Mouse (Mus musculus) layer of hippocampus, adult 2 months (tissue): ENCODE measurements around the gene Bicral. TPM values are rescaled to one million over a fixed set of nuclear protein-coding genes. Genes with fewer than 3 reads are reported as not detected.
A peak's percentile ranks its signal among the peaks of the same experiment; 100 is the strongest.
"Not testable (repeated sequence)": the region's sequence is repeated elsewhere in the genome, so short reads cannot be mapped to it uniquely, and the experiment has no call there.

Experiments used
- DNase-seq, 2 experiments: peaks; one replicate each; pipeline ENCODE4 v3.0.0; 2022; ENCODE audit warnings: low spot score in 2 of 2
- H3K27ac ChIP-seq: fragments of 200-600 bp; 2 replicates; pipeline ENCODE4 v1.8.1; 2022
- H3K4me3 ChIP-seq: fragments of 200-600 bp; 2 replicates; pipeline ENCODE4 v1.8.1; 2022; ENCODE audit warnings: mild to moderate bottlenecking
- CTCF ChIP-seq: fragments of 200-600 bp; conservative IDR thresholded peaks from 2 replicates; pipeline ENCODE4 v1.8.1; 2022; ENCODE audit warnings: antibody characterized with exemption, mild to moderate bottlenecking, moderate library complexity
- total RNA-seq, 2 experiments: library from RNA; stranded (reverse); gene quantifications; 2 replicates each; pipeline ENCODE4 v1.2.3; 2021

The Bicral gene
- total RNA-seq, 2 experiments from 2014 or later: 56.1 to 61.3 TPM

GRCm38 (mm10) chr17:46772404-46773277, 85.6 kb downstream of the Bicral start, which contains the start of gene 2310039H08Rik:
Gene 2310039H08Rik, plus strand, starts transcription at chr17:46772635.
- no peak for TF ChIP-seq CTCF
- Histone ChIP-seq H3K27ac (peak within 1 kb of the TSS; percentile 93), H3K4me3 (peak within 1 kb of the TSS; percentile 63)
- peak; percentile 78 to 82 for DNase-seq

- Histone ChIP-seq H3K27ac (peak overlapping the region; percentile 93), H3K4me3 (peak overlapping the region; percentile 63)
- no peak for TF ChIP-seq CTCF
These were observed 86.3 kb downstream of the Bicral start for GRCm38 (mm10) chr17:46772038-46772403.

GRCm38 (mm10) chr17:46771616-46772015, 86.7 kb downstream of the Bicral start:
- no peak for DNase-seq
- TF ChIP-seq CTCF: no peak
- Histone ChIP-seq H3K27ac (peak overlapping the region; percentile 93), H3K4me3 (peak overlapping the region; percentile 63)

More at GRCm38 (mm10) chr17:46772038-46772403, 86.3 kb downstream of the Bicral start:
- DNase-seq: no peak

GRCm38 (mm10) chr17:46771025-46771424, 87.3 kb downstream of the Bicral start:
- TF ChIP-seq CTCF: peak; percentile 58
- H3K27ac ChIP-seq: no peak overlapping the region
- DNase-seq: no peak
- no peak overlapping the region for H3K4me3 ChIP-seq

- no peak for TF ChIP-seq CTCF
- DNase-seq: no peak
- no peak overlapping the region for H3K4me3 ChIP-seq
These were observed 87.7 kb downstream of the Bicral start for GRCm38 (mm10) chr17:46770546-46770945.

GRCm38 (mm10) chr17:46767868-46768267, 90.4 kb downstream of the Bicral start:
- H3K27ac ChIP-seq: no peak overlapping the region
- no peak for DNase-seq
- TF ChIP-seq CTCF: no peak
- no peak overlapping the region for H3K4me3 ChIP-seq

More at GRCm38 (mm10) chr17:46770546-46770945, 87.7 kb downstream of the Bicral start:
- H3K27ac ChIP-seq: no peak overlapping the region

GRCm38 (mm10) chr17:46764916-46765315, 93.4 kb downstream of the Bicral start:
- H3K27ac ChIP-seq: peak overlapping the region; percentile 88
- H3K4me3 ChIP-seq: not testable (repeated sequence)
- peak in 1 of 2 experiments; percentile 51 for DNase-seq

GRCm38 (mm10) chr17:46763544-46763943, 94.7 kb downstream of the Bicral start, which contains the start of gene Ptcra:
Gene Ptcra, minus strand, starts transcription at chr17:46763712.
- no peak for DNase-seq
- TF ChIP-seq CTCF: no peak
- H3K27ac ChIP-seq: peak within 1 kb of the TSS; percentile 88

GRCm38 (mm10) chr17:46758753-46759152, 99.5 kb downstream of the Bicral start:
- Histone ChIP-seq H3K4me3 (no peak overlapping the region), H3K27ac (peak overlapping the region; percentile 69; the same call in 1 of the 2 replicates)
- DNase-seq: no peak
- no peak for TF ChIP-seq CTCF

More at GRCm38 (mm10) chr17:46763544-46763943, 94.7 kb downstream of the Bicral start, which contains the start of gene Ptcra:
- H3K4me3 ChIP-seq: no peak within 1 kb of the TSS

- Histone ChIP-seq H3K4me3 (peak within 1 kb of the TSS; percentile 85), H3K27ac (peak within 1 kb of the TSS; percentile 87)
- peak; percentile 98 for DNase-seq
- no peak for TF ChIP-seq CTCF
These were observed 106.3 kb downstream of the Bicral start, which contains the start of gene Cnpy3 for GRCm38 (mm10) chr17:46751794-46752556. Gene Cnpy3, minus strand, starts transcription at chr17:46752214.

GRCm38 (mm10) chr17:46751056-46751793, 107.1 kb downstream of the Bicral start:
- peak overlapping the region; percentile 85 for H3K4me3 ChIP-seq
- TF ChIP-seq CTCF: no peak
- peak in 1 of 2 experiments; percentile 42 for DNase-seq
- H3K27ac ChIP-seq: peak overlapping the region; percentile 87

GRCm38 (mm10) chr17:46750580-46750979, 107.7 kb downstream of the Bicral start:
- no peak for DNase-seq
- Histone ChIP-seq H3K4me3 (peak overlapping the region; percentile 85; the same call in 1 of the 2 replicates), H3K27ac (peak overlapping the region; percentile 87; the same call in 1 of the 2 replicates)
- TF ChIP-seq CTCF: no peak

- no peak for TF ChIP-seq CTCF
- DNase-seq: no peak
- no peak overlapping the region for H3K4me3 ChIP-seq
- no peak overlapping the region for H3K27ac ChIP-seq
These were observed 109.0 kb downstream of the Bicral start for GRCm38 (mm10) chr17:46749282-46749681.

Other genes with a start within 250 kb of the Bicral start
- gene Ptk7, start 229.0 kb downstream of the Bicral start, total RNA-seq: 1 to 10 TPM; 8.5 to 8.8 TPM
- gene Klc4, start 212.5 kb downstream of the Bicral start, total RNA-seq: 10 to 100 TPM; 19.0 to 20.1 TPM
- 10 to 100 TPM; 52.2 to 53.5 TPM for gene Mrpl2, start 212.3 kb downstream of the Bicral start, total RNA-seq
- gene Cul7, start 208.1 kb downstream of the Bicral start, total RNA-seq: 10 to 100 TPM; 19.1 to 20.4 TPM
- gene Rrp36, start 184.1 kb downstream of the Bicral start, total RNA-seq: 10 to 100 TPM; 15.8 to 16.8 TPM
- 100 to 1,000 TPM in 1 of 2 experiments, 10 to 100 TPM in 1; 99.8 to 104 TPM for gene Mea1, start 179.7 kb downstream of the Bicral start, total RNA-seq
- gene Klhdc3, start 177.6 kb downstream of the Bicral start, total RNA-seq: 100 to 1,000 TPM; 163 to 173 TPM
- 10 to 100 TPM; 88.0 to 91.4 TPM for gene Ppp2r5d, start 153.4 kb downstream of the Bicral start, total RNA-seq
- 10 to 100 TPM; 53.6 to 58.4 TPM for gene Pex6, start 147.0 kb downstream of the Bicral start, total RNA-seq
- gene Gnmt, start 129.3 kb downstream of the Bicral start, total RNA-seq: 1 to 10 TPM in 1 of 2 experiments, under 1 TPM in 1; 0.90 to 1.2 TPM
- 10 to 100 TPM; 67.9 to 72.4 TPM for gene Cnpy3, start 106.3 kb downstream of the Bicral start, total RNA-seq
- gene Ptcra, start 94.8 kb downstream of the Bicral start, total RNA-seq: not detected
- gene 2310039H08Rik, start 85.8 kb downstream of the Bicral start, total RNA-seq: 10 to 100 TPM in 1 of 2 experiments, 1 to 10 TPM in 1; 8.7 to 10.7 TPM
- gene Rpl7l1, start 75.8 kb downstream of the Bicral start, total RNA-seq: 10 to 100 TPM; 42.8 to 51.2 TPM
- gene Tbcc, start 32.2 kb upstream of the Bicral start, total RNA-seq: 10 to 100 TPM; 27.3 to 36.3 TPM
- gene Prph2, start 52.0 kb upstream of the Bicral start, total RNA-seq: not detected
- 10 to 100 TPM; 61.0 to 63.7 TPM for gene Ubr2, start 152.1 kb upstream of the Bicral start, total RNA-seq